Mouse (Mus musculus): ENCODE data around the gene Rbfox3.

The Rbfox3 gene

GRCm38 (mm10) chr11:118906131-118906823 is 5.1 kb downstream of the Rbfox3 start:
- no peak for DNase-seq (ENCODE audit: low spot score in 2 of 2)

GRCm38 (mm10) chr11:118905656-118906055 is 5.7 kb downstream of the Rbfox3 start:
- DNase-seq (ENCODE audit: low spot score in 2 of 2), result no peak

GRCm38 (mm10) chr11:118904253-118904652 is 7.1 kb downstream of the Rbfox3 start:
- DNase-seq (ENCODE audit: low spot score in 2 of 2), result no peak

DNA sequence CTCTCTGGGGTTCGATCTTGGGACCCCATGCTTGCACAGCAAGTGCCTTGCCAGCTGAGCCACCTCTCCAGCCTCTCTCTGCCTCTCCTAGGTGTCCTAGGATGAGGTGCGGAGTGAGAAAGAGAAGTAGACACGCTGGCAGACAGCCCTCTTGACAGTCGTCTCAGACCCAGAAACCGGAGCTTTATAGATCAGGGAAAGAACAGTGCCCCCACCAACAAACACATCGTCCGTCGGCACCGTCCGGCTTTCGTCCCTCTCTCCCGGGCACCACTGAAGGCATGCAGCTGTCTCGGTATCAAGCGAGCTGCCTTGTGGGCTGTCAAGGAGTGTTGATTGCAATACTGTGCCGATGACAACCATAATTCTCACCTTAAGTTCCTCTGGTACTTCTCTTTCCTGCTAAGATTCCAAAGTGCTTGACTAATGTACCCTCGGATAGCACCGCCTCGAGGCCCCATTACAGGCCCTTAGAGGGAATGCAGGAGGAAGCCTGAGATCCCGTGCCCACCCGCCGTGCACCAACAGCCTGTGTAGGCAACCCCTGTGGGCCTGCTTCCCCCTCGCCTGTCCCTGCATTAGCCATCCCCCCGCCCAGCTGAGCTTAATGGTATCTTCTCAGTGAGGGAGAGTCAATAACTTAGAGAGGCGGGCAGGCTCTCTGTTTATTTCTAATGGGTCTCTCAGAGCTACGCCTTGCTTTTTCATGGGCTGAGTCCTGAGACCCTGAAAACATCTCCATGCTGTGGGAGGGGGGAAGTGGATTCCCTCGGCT is 11.4 kb downstream of the Rbfox3 start:
- no peak for DNase-seq (ENCODE audit: low spot score in 2 of 2)

DNA sequence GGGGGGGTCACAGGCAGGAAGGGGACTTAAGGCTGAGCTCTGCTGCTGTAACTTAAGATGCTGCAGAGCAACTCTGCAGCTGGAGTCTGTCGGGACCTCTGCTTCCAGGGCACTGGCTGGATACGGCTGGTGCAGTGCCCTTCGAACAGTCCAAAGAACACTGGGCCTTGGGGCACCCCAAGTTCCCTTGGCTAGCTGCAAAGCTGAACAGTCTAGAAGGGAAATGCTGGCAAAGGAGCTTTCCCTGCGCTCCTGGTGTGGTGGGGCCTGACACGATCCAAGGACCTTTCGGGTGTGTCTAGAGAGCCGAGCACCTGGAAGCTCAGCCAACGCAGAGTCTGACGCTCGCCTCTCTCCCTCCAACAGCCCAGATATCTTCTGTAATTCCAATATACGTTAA is 12.8 kb downstream of the Rbfox3 start:
- DNase-seq (ENCODE audit: low spot score in 2 of 2), result no peak

GRCm38 (mm10) chr11:118898156-118898555 is 13.2 kb downstream of the Rbfox3 start:
- DNase-seq (ENCODE audit: low spot score in 2 of 2), result no peak

DNA sequence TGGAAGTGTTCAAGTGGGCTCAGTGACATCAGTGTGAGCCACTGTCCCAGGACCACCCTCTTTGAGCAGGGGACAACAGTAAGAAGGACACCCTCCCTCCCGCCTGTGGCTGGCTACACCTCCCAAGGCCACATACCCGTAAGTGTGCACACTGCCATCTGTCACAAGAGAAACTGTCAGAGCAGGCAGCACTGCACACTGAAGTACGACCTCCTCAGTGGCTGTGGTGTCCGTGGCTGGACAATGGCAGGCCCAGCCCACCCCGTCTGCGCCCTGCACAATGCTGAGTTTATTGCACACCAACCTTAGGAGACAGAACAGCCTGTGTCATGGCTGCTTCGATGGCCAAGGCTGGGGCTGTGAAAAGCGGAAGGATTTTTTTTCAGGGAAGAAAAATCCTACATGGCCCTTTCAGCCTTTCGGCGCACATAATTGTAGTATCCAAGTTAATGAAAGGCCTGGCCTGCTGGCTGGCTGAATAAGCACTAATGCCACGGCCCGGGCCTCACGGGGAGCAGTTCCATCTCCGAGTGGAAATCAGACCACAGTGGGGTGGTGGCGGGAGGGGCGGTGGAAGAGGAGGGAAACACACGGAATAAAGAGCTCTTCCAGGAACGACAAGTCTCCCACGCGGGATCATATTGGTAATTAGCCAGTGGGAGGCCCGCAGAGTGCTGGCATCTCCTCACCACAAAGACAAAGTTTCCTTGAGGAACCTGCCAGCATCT is 14.1 kb downstream of the Rbfox3 start:
- DNase-seq (ENCODE audit: low spot score in 2 of 2), result no peak

GRCm38 (mm10) chr11:118896032-118896675 is 15.2 kb downstream of the Rbfox3 start:
- no peak for DNase-seq (ENCODE audit: low spot score in 2 of 2)

- DNase-seq (ENCODE audit: low spot score in 2 of 2), result no peak
Observed at GRCm38 (mm10) chr11:118894835-118895234, 16.6 kb downstream of the Rbfox3 start.

DNA sequence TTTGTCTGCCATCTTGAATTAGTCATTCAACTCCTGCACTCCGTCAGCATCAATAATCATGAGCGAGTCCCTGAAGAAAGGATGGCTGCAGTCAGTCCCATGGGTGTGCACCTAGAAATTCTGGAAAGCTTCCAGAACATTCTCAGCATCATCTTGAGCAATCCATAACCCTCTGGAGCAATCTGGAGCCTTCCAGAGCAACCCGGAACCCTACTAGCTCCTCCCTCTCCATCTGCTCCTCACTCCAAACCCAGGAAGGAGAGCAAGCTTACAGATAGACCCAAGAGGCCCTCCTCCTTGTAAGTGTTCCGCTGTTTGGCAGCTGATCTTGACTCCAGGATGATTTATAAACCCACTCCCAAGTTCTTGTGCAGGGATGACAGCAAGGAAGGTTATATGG is 17.2 kb downstream of the Rbfox3 start:
- DNase-seq (ENCODE audit: low spot score in 2 of 2), result no peak

DNA sequence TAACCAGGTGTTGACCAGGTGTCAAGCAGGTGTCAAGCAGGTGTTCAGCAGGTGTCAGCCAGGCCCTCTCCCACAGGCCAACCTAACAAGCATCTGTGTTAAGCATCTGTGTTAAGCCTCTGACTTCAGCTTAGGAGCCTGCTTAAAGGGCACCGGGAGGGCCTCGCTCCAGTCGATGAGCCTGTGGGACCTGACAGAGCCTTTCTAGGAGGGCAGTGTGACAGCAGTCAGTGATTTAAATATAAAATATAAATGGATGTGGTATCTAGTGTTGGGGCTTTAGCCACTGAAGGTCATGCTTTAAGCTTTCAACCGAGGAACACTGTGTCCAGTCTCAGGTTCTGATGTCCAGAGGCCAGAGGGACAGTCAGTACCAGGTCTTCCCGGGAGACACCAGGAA is 18.5 kb downstream of the Rbfox3 start:
- no peak for DNase-seq (ENCODE audit: low spot score in 2 of 2)

DNA sequence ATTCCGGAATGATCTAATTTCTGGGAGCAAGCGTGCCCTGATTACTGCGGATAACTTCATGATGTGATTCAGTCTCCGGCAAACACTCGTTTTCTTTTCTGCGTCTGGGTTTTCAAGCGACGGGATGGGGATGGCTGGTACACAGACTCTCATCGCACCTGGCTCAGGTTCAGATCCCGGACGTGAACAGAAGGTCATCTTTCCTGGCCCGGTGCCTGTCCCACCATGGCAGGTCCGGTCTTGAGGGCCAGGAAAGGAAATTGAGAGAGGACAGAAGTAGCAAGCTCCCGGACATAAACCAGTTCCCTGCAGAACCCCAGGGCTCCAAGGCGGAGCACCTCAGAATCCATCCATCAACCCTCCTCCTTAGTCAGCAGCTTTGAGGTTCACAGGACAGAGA is 19.9 kb downstream of the Rbfox3 start:
- DNase-seq (ENCODE audit: low spot score in 2 of 2), result no peak

DNA sequence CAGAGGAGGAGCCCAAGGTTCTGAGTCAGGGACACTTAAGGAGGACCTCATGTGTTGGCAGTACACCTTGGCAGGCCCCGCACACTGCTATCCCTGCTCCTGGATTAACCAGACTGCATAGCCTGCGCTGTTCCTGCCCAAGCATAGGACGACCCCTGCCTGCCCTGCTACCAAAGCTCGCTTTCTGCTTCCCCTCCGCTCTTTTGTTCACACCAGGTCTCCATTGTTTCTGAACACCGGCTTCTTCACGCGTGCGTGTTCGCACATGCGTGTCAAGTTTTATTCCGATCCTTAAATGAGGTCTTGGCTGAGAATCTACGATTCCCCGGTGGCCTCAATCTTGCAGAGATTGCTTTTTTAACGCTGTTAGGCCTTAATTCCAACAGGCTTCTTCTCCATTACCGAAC is 20.4 kb downstream of the Rbfox3 start:
- DNase-seq (ENCODE audit: low spot score in 2 of 2), result no peak

- DNase-seq (ENCODE audit: low spot score in 2 of 2), result no peak
Observed at GRCm38 (mm10) chr11:118890474-118890873, 20.9 kb downstream of the Rbfox3 start.

- DNase-seq (ENCODE audit: low spot score in 2 of 2), result no peak
Observed at GRCm38 (mm10) chr11:118889500-118889899, 21.9 kb downstream of the Rbfox3 start.

GRCm38 (mm10) chr11:118888426-118888825 is 23.0 kb downstream of the Rbfox3 start:
- no peak for DNase-seq (ENCODE audit: low spot score in 2 of 2)

- DNase-seq (ENCODE audit: low spot score in 2 of 2), result no peak
Observed at GRCm38 (mm10) chr11:118887206-118887605, 24.2 kb downstream of the Rbfox3 start.

- DNase-seq (ENCODE audit: low spot score in 2 of 2), result no peak
Observed at GRCm38 (mm10) chr11:118886269-118886965, 25.0 kb downstream of the Rbfox3 start.

- no peak for DNase-seq (ENCODE audit: low spot score in 2 of 2)
Observed at GRCm38 (mm10) chr11:118885604-118886003, 25.8 kb downstream of the Rbfox3 start.

DNA sequence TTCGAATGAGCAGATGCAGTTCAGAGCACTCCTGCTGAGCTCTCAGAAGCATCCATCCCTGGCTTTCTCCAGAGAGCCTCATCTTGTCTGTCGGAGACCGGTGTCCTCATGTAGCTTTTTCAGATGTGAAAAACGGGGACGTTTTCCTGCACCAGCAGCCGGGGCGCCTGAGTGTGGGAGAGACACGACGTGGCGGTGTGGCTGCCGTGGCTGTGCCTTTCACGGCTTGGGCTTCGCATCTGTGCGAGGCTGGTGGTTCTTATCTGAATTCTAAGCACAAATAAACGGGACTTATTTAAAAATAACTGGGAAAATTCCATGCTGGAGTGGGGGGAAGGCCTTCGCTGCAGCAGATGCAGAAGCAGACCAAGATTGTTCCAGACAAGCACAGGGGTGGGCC is 26.3 kb downstream of the Rbfox3 start:
- no peak for DNase-seq (ENCODE audit: low spot score in 2 of 2)

- DNase-seq (ENCODE audit: low spot score in 2 of 2), result no peak
Observed at GRCm38 (mm10) chr11:118883143-118883542, 28.3 kb downstream of the Rbfox3 start.
